Mouse (Mus musculus) thymus, postnatal 36 days (tissue): ENCODE results near the gene Tor2a.
A peak's percentile ranks its signal among the peaks of the same experiment; 100 is the strongest.

ENCODE experiments used
- DNase-seq, 2 experiments: peaks; one replicate each; pipeline ENCODE4 v3.0.0; 2022; ENCODE audit warnings: mixed read lengths in 2 of 2

Gene Tor2a

DNA sequence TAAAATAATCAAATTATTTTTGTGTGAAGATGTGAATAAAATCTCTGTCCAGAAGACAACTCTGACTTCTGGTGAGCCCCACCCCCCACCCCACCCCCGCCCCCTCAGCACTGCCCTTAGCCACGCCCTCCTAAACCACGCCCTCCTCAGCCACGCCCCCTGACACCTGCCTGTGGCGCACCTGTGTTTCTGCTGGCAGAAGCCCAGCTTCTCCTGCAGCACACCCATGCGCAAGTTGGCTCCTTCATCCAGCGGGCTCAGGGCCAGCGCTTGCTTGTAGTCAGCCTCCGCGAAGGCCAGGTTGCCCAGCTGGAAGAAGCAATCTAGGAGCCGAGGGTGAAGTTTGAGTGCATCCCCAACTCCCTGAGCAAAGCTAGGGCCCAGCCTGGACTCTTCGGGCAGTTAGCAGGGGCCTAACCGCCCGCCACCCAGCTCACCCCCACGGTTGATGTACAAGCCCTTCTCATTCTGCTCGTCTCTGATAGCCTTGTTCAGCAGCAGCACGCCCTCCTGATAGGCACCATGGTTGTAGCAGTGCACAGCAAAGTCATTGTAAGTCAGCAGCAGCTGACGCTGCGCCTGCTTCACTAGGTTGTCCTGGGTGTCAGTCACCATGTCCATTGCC is 11.7 kb downstream of the Tor2a start:
- DNase-seq = peak; percentile 16 to 44

DNA sequence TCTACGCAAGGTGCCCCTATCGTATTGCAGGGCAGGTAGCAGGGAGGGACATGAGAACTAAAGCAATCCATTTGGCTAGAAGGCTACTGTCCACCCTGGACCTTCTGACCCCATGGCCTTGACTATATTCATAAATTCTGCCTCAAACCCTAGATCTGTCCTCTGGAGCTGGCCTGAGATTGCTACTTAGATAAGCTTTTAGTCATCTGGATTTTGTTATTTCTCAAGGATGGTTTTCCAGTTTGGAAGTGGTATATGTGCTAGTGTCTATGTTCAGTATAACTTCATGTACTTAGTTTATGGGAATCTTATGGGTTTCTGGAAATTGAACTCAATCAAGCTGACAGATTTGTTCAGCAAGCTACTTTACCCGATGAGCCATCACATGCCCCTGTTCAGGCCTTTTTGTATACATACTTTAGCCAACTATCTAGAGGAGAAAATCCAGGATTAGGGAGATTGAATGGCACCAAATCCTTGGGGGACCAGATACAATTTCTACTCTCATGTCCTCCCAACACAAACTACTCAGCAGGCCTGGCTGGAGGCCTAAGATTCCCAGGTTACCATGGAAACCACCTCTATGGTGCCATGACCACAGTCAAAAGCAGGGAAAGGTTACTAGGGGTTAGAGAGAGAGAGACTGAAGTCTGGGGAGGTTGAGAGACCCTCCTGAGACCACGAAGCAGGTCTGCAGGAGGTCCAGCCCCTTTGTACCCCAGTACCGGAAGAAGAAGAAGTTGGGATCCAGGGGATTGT is 12.5 kb downstream of the Tor2a start:
- no peak for DNase-seq

DNA sequence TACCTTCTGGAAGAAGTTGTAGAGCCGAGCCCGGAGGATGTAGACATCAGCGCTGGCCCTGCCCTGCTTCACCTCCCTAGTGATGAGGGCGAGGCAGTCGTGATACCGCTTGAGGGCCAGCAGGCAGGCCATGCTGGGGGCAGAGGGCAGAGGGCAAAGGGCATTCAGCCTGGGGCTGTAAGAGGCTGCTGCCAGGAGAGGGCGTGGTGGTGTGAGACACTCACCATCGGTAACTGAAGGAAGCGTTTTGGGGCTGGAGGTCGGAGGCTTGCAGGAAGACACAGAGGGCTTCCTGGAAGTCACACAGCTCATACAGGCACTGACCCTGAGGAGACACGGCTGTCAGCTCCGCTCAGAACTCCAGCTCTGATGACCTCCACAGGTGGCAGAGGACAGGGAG is 14.9 kb downstream of the Tor2a start:
- peak; percentile 27 to 46 for DNase-seq

DNA sequence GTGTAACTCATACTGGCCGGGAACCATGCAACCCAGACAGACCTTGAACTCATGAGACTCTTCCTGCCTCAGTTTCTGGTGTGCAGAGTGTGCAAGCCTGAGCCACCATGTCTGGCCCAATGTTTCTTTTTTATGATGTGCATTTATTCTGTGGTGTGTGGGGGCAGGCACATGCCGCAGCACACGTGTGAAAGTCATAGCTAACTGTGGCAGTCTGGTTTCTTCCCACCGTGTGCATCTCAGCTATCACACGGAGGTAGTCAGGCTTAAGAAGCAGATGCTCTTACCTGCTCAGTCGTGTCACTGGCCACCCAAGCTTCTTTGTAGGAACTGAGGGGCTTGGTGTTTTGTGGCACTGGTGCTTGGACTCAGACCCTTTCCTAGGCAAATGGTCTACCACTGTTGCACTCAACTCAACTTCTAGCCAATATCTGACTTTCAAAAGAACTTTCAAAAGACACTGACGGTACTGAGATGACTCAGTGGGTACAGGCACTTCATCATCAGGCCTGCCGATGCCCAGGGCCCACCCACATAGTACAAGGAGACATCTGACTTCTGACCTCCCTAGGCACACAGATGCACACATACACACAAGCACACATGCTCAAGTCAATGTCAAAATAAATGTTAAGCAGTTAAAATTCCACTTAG is 15.7 kb downstream of the Tor2a start:
- DNase-seq = no peak

DNA sequence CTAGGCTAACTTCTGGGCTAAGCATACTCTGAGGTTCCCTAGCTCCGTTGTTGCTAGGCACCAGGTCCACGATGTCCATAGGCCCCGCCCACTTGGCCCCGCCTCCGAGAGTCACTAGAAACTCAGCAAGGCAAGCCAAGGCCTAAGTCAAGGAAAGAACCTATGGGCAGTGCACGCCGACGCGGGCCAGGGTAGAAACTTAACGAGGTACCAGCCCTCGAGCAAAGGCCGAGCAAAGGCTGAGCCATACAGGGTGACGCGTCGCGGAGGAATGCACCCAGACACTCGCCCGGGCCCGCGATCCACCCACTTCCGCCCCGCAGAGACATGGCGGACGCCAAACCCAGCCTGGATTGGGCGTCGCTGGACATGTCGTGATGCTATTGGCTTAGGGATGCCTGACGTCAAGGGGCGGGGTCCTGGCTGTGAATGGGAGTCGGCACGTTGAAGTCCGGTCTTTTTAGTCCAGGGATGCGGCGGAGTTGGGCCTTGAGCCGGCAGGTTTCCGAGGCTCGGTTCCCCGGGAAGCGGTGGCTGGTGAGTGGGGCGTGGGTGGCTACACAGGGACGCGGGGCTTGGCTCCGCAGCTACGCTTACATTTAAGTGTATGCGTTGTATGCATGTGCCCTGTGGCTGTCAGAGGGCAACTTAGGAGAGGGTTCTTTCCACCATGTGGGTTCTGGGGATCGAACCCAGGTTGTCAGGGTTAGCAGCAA is 18.5 kb downstream of the Tor2a start, which contains the start of the genes Ttc16 and Ptrh1:
Gene Ttc16, minus strand, starts transcription at position 275 of the 716 bp plus-strand sequence.
Gene Ptrh1, plus strand, starts transcription at position 428 of the 716 bp plus-strand sequence.
- DNase-seq = peak; percentile 96 to 97

DNA sequence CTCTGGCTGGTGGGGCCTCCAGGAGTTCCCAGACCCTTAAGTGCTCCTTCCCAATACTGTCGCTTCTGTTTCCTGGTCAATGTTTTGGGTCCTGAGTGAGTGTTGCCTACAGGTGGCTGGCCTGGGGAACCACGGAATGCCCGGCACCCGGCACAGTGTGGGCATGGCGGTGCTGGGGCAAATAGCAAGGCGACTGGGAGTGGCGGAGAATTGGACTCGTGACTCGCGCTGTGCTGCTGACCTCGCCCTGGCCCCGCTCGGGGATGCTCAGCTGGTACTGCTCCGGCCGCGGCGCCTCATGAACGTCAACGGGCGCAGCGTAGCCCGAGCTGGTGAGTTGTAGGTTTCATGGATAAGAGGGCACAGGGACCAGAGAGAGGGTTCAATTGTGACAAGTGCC is 19.2 kb downstream of the Tor2a start:
- peak; percentile 30 to 44 for DNase-seq

DNA sequence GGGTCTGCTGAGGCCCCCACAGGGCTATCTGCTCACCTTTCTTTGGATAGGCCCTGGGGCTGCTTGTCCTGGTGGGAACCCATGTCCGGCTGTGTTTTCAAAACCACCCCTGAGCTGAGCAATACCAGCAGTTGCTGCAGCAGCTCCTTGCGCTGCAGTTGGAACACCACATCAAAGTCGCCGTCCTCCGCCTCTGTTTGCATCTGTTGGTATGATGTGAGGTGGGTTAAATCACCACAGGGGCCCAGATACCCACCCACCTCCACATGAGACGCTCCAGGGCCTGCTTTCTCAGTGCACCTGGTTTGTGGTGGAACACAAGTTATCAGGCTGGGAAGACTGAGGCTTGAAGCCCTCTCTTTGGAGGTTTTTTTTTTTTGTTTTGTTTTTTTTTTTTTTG is 21.0 kb downstream of the Tor2a start:
- peak; percentile 85 to 93 for DNase-seq

DNA sequence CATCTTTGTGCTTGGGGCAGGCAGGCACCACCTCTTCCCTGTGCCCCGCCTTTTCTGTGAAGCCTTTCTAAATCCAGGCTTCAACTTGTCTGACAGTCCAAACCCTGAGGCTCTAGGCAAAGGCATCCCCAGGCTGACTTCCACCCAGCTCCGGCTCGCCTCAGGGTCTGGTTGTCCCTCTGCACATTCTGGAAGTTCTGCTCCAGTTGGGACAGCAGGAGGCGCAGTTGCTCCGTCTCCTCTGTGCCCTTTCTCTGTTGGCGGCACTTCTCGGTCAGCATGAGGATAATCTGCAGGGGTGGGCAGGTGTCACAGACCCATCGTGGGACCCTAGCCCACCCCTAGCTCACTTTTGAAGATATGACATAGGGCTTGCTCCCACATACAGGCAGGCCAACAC is 22.1 kb downstream of the Tor2a start:
- DNase-seq = peak; percentile 66 to 73

DNA sequence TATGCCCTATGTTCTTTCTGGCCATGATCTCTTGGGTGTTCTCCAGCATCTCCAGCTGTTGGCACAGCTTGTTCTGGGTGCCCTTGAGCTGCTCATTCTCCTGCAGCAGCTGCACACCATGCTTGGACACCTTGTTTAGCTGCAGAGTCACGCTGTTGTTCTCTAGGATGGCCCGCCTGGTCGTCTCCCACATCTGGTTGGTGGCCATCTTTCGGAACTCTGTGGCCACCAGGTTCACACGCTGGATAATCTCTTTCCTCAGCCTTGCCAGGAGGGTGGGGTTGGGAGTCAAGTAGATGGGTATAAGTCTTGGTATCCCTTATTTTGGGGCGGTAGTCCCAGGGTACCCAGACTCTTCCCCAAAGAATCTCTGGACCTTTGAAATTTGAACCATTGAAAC is 22.7 kb downstream of the Tor2a start:
- no peak for DNase-seq

DNA sequence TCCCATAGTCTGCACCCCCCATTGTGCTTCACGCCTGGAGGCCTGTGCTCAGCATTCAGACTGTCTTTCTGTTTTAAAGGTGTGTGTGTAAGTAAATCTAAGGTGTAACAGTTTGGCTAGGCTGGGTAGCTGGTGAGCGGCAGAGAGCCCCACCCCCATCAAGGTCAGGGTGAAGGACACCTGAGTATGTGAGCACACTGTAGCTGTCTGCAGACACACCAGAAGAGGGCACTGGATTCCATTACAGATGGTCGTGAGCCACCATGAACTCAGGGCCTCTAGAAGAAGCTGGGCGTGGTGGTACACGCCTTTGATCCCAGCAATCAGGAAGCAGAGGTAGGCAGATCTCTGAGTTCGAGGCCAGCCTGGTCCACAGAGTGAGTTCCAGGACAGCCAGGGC is 24.7 kb downstream of the Tor2a start:
- no peak for DNase-seq

DNA sequence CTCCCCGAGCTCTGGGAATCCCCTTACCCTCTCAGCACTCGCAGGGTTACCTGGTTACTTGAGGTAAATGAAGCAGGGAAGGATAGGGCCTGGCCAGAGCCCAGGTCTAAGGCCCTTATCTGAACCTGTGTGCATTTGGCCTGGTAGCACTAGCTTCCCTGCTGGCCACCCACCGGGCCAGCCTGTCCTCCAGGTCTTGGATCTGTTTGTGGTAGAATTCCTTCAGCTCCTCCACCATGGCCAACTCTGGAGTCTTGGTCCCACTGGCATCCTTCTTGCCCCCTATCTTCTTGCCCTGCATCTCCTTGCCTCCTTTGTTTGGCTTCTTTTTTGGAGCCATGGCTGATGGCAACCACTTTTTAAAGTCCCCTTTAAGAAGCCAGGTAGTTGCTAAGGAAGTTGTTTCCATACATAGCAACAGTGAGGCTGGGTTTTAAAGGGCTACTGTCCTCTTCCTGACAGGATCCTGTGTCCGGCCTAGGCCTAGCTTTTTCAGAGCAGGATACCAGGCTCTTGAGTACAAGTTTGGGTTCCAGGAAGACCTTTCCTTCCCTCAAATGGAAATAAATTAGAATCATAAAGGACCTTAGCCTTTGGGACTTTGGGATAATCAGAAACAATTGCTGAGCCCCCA is 27.1 kb downstream of the Tor2a start, which contains the start of gene Cfap157:
Gene Cfap157, minus strand, starts transcription at position 381 of the 634 bp plus-strand sequence.
- no peak for DNase-seq

DNA sequence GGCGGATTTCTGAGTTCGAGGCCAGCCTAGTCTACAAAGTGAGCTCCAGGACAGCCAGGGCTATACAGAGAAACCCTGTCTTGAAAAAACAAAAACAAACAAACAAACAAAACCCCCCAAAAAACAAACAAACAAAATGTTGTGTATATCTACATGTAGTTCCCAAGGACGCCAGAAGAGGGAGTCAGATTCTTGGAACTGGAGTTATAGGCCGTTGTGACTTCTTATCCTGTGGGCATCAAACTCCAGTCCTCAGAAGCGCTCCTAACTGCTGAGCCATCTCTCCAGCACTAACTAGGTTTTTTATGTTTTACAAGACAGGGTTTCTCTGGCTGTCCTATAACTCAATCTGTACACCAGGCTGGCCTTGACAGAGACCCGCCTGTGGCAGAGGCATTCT is 30.1 kb downstream of the Tor2a start:
- no peak for DNase-seq

DNA sequence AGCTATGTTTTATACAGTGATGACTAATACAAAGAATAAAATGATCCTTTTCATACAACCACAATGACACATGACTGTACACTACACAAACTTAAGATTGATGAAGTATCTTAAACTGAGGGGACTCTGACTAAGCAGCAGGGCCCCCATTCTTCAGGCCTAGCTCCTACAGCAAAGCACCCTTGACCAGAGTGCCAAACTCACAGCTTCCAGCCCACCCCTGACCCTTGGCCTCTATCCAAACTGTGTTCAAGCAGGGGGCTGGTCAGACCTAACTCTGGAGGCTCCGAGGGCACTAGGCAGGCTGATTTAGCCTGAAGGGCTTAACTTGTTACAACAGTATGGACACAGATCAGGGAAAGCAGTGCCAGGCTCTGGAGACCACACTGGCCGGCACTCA is 31.5 kb downstream of the Tor2a start:
- DNase-seq = no peak

DNA sequence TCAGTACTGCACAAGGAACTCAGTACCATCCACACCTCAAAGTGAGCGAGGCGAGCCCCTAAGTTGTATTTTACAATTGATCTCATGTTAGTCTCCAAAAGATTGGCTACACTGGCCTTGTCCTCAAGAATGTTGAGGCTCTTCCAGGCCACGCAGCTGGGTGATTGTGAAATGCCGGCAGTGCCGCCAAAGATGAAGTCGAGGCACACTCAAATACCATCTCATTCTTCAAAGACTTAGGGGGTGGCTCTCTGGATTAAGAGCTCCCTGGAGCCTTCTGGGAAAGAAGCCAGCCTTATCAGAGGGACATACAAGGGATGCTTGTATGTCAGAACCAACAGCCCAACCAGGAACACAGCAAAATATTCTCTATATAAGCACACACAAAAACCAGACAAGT is 34.3 kb downstream of the Tor2a start:
- DNase-seq = no peak

DNA sequence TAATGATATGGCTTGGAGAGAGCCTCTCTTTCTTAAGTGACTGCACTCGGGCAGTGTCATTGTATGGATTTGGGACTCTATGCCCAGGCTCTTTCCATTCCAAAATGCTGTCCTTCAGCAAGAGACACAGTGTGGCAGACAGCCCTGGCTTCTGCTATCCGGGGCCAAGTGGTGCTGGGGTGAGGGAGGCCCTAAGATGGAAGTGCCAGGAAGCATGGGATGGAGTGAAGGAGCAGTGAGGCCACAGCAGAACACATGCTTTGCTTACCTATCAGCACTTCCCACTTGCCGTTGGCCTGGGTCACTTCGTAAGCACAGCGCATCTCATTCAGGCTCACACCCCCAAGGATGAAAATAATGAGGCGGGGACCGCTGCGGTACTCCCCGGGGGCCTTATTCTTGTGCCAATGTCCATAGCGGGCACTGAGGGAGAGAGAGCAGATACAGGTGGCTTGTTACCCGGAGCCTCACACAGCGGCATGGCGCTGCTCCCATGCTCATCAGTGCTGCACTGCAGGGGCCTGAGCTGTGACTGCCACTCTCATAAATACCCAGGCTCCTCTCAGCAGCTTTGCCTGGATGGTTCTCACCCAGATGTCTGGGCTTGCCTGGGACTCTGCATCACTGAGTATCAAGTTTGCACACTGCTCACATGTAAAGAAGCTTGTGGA is 38.8 kb downstream of the Tor2a start:
- no peak for DNase-seq

DNA sequence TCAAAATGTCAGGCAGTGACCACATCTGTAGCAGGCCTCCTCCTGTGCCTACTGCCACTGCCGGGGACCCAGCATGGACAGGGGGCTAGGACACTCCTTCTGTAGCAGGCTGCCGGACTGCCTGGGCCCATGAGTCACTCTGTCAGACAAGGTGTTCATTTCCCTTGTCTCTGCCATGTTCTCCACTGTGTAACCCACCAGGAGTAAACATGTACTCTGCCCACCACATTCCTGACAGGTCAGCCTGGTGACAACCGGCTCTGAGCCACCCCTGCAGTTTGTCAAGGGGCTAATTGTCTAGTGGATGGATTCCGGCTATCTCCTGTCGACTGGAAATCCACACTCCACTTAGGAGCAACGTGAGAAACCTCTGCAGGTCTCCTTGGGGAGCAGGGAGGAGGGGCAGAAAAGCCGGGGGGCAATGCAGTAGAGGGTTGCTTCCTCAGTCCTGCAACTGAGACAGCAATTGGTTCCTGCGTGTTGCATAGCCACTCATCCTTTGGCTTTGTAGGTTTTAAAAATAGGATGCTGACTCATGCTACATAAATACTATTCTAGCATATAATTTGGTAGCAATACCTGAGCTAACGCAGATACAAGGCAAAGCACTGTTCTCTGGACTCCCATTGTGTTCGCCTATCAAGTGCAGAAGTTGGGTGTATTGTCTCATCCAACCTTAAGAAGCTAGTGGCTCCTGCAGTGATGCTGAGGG is 41.4 kb downstream of the Tor2a start:
- DNase-seq = no peak

DNA sequence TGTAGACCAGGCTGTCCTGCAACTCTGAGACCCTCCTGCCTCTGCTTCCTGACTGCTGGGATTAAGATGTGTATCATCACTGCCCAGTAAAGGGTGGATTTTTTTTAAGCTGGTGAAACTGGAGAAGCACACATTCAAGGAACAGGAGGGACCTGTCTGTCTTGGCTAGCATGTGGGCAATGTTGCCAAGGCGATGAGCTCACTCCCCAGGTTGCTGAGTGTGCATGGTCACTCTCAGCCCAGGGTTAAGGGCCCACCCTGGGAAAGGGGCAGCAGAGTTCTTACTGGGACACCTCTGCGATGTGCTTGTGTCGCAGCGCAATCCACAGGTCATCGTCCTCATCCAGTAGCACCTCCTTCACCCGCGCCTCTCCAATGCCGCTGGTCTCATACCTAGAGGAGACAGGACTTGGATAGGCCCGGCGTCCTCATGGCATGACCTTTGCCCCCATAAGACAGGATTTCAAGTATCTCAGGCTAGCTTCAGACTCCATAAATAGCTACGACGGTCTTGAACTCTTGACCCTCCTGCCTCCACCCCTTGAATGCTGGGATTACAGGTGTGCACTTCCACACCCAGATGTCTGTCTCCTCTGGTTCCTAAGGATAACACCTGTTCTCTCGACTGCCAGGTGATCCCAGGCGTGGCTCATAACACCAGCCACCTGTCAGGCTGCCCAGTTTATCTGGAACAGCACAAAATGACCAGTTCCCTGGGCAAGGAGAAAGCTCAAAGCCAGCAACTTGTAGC is 52.0 kb downstream of the Tor2a start:
- no peak for DNase-seq
